Mouse (Mus musculus) macrophage (primary cell): ENCODE measurements around the gene Shc3. TPM values are rescaled to one million over a fixed set of nuclear protein-coding genes. Genes with fewer than 3 reads are reported as not detected.

Source experiments
- polyA plus RNA-seq: library from polyadenylated mRNA; stranded (reverse); fragments of 250-400 nt; gene quantifications from 3 replicates; pipeline ENCODE4 v1.2.4, GENCODE M21; 2018; ENCODE audit warnings: inconsistent platforms

Gene Shc3
- polyA plus RNA-seq, 1 experiment from 2014 or later: not detected

Other genes starting within 250 kb of the Shc3 start
- gene S1pr3, start 160.8 kb downstream of the Shc3 start, polyA plus RNA-seq: not detected in 3 replicates
- gene Cks2, start 75.8 kb upstream of the Shc3 start, polyA plus RNA-seq: 4.6 to 12.1 TPM (median 5.3 TPM) in 3 replicates
- 13.3 to 15.4 TPM (median 13.9 TPM) in 3 replicates for gene Secisbp2, start 82.3 kb upstream of the Shc3 start, polyA plus RNA-seq
- 80.9 to 173 TPM (median 90.3 TPM) in 3 replicates for gene Sema4d, start 224.3 kb upstream of the Shc3 start, polyA plus RNA-seq